Mouse (Mus musculus) cerebellum, adult (tissue): ENCODE measurements around the gene Itpr1.

ENCODE experiments used
- ATAC-seq: cut with Nextera tagmentation; 2 replicates; pipeline ENCODE4 v1.9.2; 2017; ENCODE audit warnings: mild to moderate bottlenecking, moderate library complexity, mixed read lengths; ENCODE audit not compliant: insufficient number of reproducible peaks, low FRiP score, low TSS enrichment

Itpr1 gene

DNA sequence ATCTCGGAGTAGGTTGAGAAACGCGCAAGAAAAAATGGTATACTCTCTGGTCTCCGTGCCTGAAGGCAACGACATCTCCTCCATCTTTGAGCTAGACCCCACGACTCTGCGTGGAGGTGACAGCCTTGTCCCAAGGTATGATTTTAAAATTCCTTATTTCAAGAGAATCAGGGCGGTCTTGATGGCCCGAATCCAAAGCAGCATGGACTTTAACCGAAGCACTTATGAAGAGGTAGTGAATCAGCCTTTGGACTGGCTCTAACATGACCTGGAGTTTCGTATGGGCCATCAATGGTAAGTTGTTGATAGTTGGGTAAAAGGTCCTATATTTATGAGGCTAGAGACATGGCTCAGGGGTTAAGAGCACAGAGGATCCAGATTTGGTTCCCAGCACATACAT is 156.1 kb downstream of the Itpr1 start:
- ATAC-seq: no peak

DNA sequence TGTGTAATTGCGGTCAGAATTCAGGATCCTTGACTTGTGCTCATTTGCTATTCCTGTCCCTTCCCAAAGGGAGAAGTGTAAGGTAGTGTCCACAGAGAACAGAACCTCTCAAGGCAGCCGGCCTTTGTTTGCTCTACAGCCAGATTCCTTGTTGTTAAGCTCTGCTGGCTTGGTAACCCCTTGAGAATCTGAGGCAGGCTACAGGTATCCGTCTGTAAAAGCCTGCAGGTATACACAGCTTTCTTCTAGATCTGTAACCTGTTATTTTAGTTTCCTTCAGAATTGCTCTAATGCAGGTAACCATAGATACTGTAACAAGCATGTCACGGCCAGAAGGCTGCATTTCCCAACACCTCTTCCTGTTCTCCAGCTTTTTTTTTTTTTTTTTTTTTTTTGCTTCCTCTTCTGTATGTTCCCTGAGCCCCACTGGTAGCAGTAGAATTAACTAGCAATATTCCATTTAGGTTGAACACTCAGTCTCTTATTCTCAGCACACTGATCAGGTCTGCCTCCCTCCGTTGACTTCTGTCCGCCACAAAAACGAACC is 158.5 kb downstream of the Itpr1 start:
- ATAC-seq: no peak

DNA sequence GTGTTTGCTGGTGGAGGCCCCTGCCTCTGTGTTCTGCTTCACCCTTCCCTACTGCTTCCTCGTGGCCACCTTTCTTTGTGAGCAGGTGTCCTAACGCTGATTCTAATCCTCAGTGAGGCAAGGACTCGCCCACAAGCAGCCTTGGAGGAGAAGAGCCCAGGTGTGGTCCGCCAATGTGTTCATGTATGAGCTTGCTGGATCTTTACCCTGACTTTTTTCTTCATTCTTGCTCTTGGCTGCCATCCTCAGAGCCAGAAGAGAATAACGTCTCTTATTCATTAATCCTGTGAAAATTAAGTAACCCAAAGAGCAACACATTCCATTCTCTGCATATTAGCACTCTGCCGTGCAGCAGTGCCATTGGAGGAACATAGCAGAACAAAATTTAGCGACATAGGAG is 161.1 kb downstream of the Itpr1 start:
- ATAC-seq: no peak

DNA sequence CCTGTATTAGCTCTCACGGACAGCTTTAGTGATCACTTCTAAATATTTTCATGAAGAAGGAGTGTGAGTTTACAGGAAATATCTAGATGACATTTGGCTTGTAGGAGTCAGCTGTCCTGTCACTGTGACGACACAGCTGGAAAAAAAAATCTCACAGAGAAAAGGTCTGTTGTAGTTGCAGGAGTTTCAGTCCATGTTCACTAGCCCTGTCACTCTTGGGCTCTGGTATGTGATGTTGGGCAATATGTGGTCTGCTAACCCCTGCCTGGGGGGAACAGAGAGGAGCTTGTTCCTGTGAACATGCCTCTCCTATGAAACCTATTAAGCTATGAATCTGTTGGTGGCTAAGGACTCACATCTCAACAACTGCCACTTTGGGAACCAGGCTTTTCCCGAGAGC is 166.1 kb downstream of the Itpr1 start:
- ATAC-seq: no peak

DNA sequence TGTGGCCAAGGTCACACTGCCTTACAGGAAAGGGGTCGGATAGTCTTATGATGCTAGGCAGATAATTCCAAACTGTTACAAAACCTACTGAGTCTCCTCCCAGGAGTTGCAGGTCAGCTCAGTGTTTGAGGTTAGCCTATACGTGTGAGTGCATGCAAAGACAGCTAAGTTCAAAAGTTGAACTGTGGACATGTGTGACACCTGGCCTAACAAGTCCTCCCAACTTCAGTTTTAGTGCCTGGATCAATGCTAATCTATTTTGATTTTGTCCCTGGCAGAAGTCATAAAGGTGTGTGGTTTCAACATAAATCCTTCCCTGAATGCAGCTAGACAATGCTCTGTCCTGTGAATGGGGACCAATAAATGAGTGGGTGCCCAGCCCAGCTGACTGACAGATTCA is 167.3 kb downstream of the Itpr1 start:
- no peak for ATAC-seq

DNA sequence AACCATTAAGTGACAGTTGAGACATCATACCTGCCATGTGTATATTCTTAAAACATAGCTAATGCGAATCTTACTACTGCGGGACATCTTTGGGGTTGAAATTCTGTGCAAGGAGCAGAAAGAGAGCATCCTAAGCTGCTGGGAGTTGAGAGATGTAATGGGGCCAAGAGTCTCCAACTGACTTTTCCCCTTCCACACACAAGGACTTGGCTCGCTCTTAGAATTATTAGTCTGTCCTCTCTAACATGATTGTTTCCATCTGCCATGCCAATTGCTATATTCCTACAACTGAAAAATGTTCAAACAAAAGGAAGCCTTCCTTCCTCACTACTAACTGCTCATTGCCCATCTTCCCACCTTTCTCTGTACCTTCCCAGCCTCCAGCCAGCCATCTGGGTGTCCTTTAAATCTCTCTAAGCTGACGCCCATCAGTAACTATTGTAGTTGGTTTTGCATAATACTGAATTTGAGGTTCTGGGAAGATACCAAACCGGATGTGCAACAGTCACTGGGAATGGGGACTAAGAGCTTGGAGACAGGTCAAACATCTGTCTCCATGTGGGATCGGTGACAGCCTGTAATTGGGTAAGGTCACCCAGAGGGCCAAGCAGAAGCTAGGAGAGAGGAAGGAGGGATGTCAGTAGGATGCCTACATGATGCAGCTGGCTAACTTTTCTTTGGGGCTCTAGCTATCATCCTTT is 177.9 kb downstream of the Itpr1 start:
- no peak for ATAC-seq

DNA sequence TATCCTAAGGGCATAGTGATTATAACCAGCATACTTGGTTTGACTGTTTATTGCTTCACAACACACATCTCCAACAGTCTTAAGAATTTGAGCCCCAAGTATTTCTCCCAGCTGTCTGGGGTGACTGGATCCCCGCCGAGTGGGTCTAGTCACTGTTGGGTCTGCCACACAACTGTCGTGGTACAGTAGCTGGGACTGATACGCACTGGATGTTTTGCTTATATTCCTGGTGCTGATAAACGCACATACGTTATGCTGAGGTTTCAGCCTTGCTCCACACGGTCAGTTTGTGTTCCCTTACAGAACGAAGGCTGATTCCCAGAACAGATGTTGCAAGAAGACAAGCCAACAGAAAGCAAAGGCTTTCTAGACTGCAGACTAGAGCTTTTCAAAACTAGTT is 180.2 kb downstream of the Itpr1 start:
- ATAC-seq: no peak

DNA sequence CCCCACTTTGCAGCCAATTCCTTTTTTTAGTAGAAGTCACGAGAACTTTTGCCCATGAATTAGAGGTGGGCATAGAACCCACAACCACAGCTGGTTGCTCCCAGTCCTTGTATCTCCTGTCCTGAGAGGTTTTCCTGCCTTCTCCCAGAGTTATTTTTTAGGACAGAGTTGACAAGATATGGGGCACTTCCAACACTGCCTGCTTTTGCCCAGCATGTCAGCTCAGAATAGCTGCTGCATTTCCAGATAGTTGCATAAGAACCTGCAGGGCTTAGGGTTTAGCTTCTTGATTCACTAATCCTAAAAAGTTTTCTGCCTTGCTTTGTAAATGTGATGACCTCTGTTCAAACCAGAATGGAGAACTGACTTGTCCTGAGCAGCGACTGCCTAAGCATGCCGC is 185.1 kb downstream of the Itpr1 start:
- no peak for ATAC-seq

DNA sequence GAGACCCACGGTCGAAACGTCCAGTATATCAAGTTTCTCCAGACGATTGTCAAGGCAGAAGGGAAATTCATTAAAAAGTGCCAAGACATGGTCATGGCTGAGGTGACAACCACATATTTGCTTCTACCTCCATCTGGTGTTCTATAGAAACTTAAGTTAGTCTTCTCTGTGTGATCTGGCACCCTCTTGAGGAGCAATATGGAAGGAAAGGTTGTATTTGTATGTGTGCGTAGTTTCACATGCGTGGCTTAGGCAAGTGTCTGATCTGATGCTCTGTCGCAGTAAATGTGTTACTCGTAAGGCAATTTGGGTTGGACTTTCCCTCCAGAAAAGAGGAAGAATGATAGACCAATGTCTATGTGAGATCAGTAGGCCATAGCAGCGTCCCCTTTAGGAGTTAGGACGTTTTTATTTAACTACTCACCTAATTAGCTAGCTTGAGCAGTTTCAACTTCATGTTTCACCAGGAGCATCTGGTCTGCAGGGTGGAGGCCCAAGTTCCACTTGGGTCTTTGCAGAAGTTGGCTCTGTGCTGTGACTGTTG is 188.6 kb downstream of the Itpr1 start:
- ATAC-seq: no peak

DNA sequence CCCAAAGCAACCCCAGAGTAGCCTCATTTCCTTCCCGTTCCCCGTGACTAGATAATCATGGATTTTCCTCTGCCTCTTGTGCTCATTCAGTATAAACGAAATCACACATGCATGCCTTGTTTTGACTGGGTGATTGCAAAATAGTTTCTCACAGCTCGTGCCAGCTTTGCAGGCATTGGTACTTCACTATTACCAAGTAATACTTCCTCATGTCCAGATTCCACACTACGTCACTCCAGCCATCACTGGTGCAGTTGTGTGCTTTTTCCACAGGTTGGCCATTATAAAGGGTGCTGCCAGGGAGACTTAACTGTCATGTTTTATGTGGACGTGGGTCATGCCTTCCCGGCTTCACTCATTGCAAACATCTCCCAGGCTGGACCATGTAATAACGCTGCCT is 191.8 kb downstream of the Itpr1 start:
- no peak for ATAC-seq

DNA sequence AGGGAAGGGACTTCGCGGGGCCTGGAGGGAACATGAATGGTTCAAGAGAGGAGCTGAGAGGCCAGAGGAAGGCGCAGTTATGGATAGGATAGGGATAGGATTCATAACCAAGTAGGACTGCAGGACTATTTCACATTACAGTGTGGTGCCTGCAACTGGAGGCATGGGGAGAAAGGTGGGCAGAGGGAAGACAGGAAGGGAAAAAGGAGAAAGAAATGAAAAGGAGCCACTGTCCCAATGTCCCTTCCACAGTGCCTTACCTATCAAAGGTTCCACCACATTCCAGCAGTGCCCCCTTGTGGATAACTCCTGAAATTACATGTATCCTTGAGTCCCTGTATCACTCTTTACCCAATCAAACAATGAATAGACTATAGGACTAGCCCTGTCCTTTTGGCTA is 195.2 kb downstream of the Itpr1 start:
- peak; percentile 66; the same call in 1 of the 2 replicates for ATAC-seq

DNA sequence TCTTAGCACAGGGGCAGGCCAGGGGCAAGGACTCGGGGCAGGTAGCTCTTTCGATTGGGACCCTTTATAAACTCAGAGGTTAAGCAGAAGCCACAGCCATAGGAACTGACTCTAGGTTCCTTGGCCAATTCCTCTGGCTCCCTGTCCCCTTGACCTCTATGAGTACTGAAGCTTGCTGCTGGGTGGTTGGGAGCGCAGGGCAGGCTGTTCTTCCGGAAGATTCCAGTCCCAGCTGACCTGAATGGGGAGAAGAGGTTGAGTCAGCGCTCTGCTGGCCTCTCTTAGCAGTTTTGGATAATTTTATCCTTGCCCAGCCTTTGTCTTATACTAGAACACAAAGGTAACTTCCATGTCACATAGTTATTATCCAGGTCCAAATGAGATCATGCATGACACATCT is 195.8 kb downstream of the Itpr1 start:
- no peak for ATAC-seq

DNA sequence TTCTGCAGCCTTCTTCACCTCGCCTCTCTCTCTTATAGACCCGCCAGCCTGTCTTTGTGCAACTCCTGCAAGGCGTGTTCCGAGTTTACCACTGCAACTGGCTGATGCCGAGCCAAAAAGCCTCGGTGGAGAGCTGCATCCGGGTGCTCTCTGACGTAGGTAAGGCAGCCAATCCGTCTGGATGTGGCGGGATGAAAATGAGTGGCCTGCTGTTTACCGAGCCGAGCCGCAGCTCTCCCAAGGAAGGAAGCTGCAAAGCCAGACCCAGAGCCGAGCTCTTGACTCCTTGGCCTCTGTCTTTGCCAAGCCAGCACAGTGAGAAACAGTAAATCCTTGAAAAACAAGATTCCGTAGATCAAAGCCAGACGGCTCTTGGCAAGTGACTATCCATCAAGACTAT is 197.9 kb downstream of the Itpr1 start:
- no peak for ATAC-seq

DNA sequence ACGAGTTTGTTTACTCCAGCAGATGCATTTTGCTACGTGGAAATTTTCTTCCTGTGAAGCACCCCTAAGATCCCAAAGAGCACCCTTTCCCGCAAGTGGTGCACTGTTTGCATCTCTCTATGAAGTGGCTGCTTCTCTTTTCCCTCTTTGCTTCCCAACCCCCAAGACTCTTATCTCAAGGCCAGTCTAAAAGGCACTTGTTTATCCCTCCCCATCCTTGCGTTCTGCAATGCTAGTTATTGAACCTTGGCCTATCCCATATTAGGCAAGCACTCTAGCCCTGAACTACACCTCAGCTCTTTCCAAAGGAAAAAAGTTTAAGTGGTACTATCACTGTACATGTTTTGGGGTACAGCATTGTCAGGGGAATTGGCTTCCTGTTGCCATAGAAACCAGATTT is 198.3 kb downstream of the Itpr1 start:
- no peak for ATAC-seq

DNA sequence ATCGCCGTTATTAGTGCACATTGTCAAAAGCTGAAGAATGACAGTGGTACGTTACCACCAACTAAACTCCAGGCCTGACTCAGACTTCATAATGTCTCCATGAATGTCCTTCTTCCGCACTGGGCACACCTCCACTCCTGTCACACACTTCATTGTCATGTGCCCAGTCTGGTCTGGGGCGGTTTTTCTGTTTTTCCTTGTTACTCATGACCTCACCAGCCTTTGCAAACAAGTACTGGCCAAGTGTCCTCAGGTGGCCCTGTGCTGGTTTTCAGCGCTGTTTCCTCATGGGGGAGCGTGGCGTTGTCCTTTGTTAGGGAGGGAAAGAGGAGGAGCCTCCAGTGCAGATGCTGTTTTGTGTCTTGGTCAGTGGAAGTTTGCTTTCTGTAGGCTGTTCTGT is 200.1 kb downstream of the Itpr1 start:
- no peak for ATAC-seq

DNA sequence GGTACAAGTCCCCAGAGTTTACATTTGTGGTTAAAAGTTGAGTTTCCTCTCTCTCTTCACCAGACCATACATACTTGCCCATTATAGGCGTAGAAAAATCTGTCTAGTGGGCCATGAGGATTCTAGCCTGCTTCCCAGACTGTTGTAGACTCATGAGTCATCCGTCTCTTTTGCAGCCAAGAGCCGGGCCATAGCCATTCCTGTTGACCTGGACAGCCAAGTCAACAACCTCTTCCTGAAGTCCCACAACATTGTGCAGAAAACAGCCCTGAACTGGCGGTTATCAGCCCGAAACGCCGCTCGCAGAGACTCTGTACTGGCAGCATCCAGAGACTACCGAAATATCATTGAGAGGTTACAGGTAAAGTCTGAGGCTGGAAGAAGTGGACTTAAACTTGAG is 200.7 kb downstream of the Itpr1 start:
- no peak for ATAC-seq

DNA sequence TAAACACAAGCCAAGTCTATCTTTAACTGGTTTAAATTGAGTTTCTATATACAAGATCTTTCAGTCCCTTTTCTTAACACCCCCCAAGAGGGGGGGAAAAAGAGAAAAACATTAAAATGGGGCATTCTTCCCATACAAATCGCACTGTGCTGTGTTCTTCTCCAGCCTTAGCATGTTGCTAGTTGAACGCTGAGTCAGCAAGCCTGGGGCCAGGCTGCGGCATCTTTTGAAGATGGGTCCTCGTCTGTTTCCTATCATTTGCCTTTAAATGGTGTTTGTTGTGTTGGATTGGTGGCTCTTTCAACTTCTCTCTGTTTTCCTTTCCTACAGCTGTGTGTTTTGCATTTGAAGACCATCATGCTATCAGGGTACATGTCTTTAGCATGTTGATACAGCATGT is 203.0 kb downstream of the Itpr1 start:
- ATAC-seq: no peak

DNA sequence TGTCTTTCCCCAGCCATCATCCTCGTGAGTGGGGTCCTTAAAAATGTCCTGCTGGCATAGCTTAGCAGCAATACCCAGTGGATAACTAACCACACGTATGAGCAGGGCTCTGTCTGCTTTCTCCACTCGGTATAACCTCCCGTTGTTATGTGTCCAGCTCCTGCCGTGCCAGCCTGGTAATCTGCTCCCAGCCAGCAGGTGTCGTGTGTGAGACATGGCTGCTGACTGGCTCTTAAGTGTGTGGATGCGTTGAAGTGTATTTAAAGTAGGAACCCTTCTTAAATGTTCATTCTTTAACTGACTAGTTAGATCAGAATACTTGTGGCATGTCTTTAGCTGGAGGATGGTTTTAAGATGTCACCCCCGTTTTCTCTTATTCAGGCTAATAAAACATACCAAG is 204.6 kb downstream of the Itpr1 start:
- ATAC-seq: peak; percentile 81

DNA sequence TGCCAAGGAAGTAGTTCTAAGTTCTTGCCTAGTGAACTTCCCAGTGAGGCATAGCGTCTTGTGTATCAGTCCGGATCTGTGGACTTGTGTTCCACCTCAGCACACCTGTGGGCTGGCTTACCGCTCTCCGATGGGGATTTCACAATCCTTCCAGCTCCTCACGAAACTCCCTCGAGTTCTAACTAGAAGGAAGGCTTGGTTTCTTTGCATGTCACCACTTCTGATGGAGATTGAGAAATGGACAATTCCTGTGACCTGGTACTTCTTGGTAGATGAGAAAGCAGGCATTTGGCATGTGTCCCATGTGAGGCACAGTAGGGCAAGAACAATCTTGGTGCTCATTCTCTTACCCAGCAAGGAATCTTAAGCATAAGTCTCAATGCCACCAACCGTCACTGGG is 205.3 kb downstream of the Itpr1 start:
- ATAC-seq: no peak

DNA sequence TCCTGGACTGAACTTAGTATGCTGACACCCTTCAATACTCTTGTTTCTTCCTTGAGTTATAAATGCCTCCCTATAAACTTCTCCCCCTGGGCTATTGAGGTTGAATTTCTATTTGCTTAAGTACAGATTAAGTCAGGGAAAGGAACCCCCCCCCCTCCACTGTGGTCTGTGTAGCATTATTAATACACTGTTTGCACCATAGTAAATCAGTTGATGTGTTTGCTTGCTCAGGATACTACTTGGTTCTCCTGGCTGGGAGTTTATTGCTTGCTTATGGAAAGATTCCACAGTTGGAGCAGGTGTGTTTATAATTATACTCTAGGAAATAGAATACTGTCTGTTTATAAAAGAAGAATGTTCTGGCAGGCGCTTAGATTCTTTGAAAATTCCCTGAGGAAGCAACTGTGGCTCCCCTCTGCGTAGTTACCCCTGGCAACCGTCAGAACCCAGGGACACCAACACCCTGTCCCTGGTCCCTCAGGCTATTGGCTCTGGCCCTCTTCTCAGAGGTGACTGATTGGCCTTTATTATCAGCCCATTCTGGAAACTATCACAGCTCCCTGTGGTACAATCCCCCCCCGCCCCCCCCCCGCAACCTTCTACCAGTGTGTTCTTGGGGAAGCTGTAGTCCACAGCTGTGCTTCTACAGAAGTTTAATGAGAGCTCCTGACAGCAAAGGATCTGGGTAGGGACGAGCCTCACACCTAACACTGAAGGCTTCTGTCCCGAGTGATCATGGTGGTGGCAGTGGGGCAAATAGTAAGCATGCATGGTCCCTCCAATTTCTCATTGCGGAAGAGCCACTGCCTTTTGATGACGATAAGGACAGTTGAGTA is 212.1 kb downstream of the Itpr1 start:
- ATAC-seq: no peak

DNA sequence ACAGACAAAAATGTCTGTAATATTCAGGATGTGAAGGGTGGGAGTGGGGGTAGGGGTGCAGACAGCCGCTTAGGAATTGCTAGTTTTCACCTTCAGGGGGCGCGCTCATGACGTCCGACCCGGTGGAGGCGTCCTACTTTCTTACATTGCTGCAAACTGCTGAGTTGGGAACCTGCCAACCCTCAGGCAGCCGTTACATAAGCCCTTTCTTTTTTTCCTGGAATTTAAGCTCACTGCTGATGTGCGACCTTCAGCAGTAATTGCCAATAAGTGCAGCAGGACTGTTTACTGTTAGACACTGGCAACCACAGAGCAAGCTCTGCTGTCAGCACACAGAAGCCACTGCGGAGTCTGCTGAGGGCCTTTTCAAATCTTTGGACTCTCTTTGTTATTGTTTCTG is 213.9 kb downstream of the Itpr1 start:
- peak; percentile 82 for ATAC-seq
